Mouse (Mus musculus) liver, embryonic 14.5 days (tissue): ENCODE measurements around the gene Hba-a1. TPM values are rescaled to one million over a fixed set of nuclear protein-coding genes. Genes with fewer than 3 reads are reported as not detected.
"Not testable (repeated sequence)": the region's sequence is repeated elsewhere in the genome, so short reads cannot be mapped to it uniquely, and the experiment has no call there.

Experiments used
- ATAC-seq: fragments of 200-750 bp; cut with Nextera tagmentation; 2 replicates; pipeline ENCODE4 v1.8.0; 2017; ENCODE audit warnings: moderate number of reproducible peaks, mild to moderate bottlenecking, moderate library complexity; ENCODE audit not compliant: insufficient read depth
- DNase-seq, 3 experiments: peaks; one replicate each; pipeline ENCODE4 v3.0.0-alpha.2; 2012 to 2013; ENCODE audit warnings: low read depth in 3 of 3, low spot score in 3 of 3
- H3K27ac ChIP-seq: fragments of 300-500 bp; sonication (generic); 2 replicates; pipeline ENCODE4 v1.5.1; 2014; ENCODE audit warnings: moderate library complexity, mild to moderate bottlenecking, control low read depth, inconsistent platforms
- H3K27me3 ChIP-seq: fragments of 300-500 bp; sonication (generic); 2 replicates; pipeline ENCODE4 v1.6.1; 2014; ENCODE audit warnings: mild to moderate bottlenecking, low read length, moderate library complexity; ENCODE audit not compliant: control insufficient read depth, insufficient read depth
- H3K36me3 ChIP-seq: fragments of 300-500 bp; sonication (generic); replicated peaks from 2 replicates; pipeline ENCODE4 v1.6.1; 2014; ENCODE audit warnings: low read depth; ENCODE audit not compliant: control insufficient read depth, insufficient read depth
- H3K4me1 ChIP-seq, 2 experiments: fragments of 200-500 bp in 1 of 2; fragments of 300-500 bp in 1 of 2; sonication (generic) in 1 of 2; replicated peaks; 2 replicates each; pipeline ENCODE4 v1.6.1; 2012 to 2014; ENCODE audit warnings: antibody characterized with exemption in 1 of 2, inconsistent platforms in 1 of 2, low read length in 1 of 2; ENCODE audit not compliant: control insufficient read depth in 2 of 2, insufficient read depth in 2 of 2
- H3K4me2 ChIP-seq: fragments of 300-500 bp; sonication (generic); 2 replicates; pipeline ENCODE4 v1.6.1; 2014; ENCODE audit warnings: low read depth, mild to moderate bottlenecking, control low read depth, moderate library complexity
- H3K4me3 ChIP-seq, 2 experiments: fragments of 200-500 bp in 1 of 2; fragments of 300-500 bp in 1 of 2; sonication (generic) in 1 of 2; 2 replicates each; pipeline ENCODE4 v1.5.1; 2012 to 2014; ENCODE audit warnings: low read depth in 2 of 2, low read length in 2 of 2, mild to moderate bottlenecking in 2 of 2, control low read depth in 1 of 2, inconsistent platforms in 1 of 2, moderate library complexity in 1 of 2; ENCODE audit not compliant: insufficient read depth in 1 of 2
- H3K9ac ChIP-seq: fragments of 300-500 bp; sonication (generic); replicated peaks from 2 replicates; pipeline ENCODE4 v1.6.1; 2014; ENCODE audit warnings: mild to moderate bottlenecking, control low read depth, moderate library complexity
- H3K9me3 ChIP-seq: fragments of 300-500 bp; sonication (generic); 2 replicates; pipeline ENCODE4 v1.6.1; 2016; ENCODE audit warnings: low read length, mixed read lengths; ENCODE audit not compliant: control insufficient read depth
- CTCF ChIP-seq: IDR thresholded peaks from 2 replicates; pipeline ENCODE4 v1.5.1; 2016; ENCODE audit warnings: antibody characterized with exemption, low read depth, control low read depth
- EP300 ChIP-seq: IDR thresholded peaks from 2 replicates; pipeline ENCODE4 v1.6.1; 2016; ENCODE audit warnings: antibody characterized with exemption, low read depth
- WGBS: fragments of 180-500 bp; shearing (Covaris S2); extraction: QIAGEN DNeasy Blood & Tissue Kit; methylation state at CpG from one replicate; pipeline ENCODE4 v1.1.7; 2014; ENCODE audit not compliant: insufficient replicate concordance; 5-methylcytosine and 5-hydroxymethylcytosine counted together
- polyA plus RNA-seq, 2 experiments: library from polyadenylated mRNA; depleted of rRNA in 1 of 2; stranded (reverse) in 1 of 2; unstranded in 1 of 2; fragments of >200 nt; fragmentation: Nextera tagmentation in 1 of 2; extraction: Ambion mirVana in 1 of 2; gene quantifications; 2 replicates each; pipeline versions ENCODE4 v1.2.1 to v1.2.3; 2012 to 2014

The Hba-a1 gene
- polyA plus RNA-seq, 2 experiments = 60,430 to 74,513 TPM

GRCm38 (mm10) chr11:32293479-32293878 is 10.2 kb downstream of the Hba-a1 start:
- Histone ChIP-seq H3K27ac (peak overlapping the region; percentile 100), H3K4me1 (peaks cover 48 to 60% of the 10 kb centered on the region in 2 experiments), H3K9ac (peak overlapping the region; percentile 85), H3K36me3 (peaks cover 26% of the 10 kb centered on the region), H3K4me3 (peak overlapping the region; percentile 10 to 23), H3K4me2 (peak overlapping the region; percentile 72)
- H3K27me3 ChIP-seq, ATAC-seq, H3K9me3 ChIP-seq: not testable (repeated sequence)
- DNase-seq = peak; percentile 57 to 72 (median 70)
- peak; percentile 82 for TF ChIP-seq EP300
- 27% methylated on average over 3 of the region's 3 CpGs for WGBS

- no CpG with 5 or more reads among the region's 4 CpGs for WGBS
- peak within 1 kb of the TSS; percentile 72 for H3K4me2 ChIP-seq
- peak within 1 kb of the TSS; percentile 91 for H3K9ac ChIP-seq
- H3K4me3 ChIP-seq = peak within 1 kb of the TSS; percentile 62 to 69
- H3K4me1 ChIP-seq = peaks cover 35 to 46% of the 10 kb centered on the region in 2 experiments
- ATAC-seq = peak; percentile 79
- H3K27ac ChIP-seq = peak within 1 kb of the TSS; percentile 100
- not testable (repeated sequence) for DNase-seq, H3K27me3 ChIP-seq, H3K9me3 ChIP-seq
- H3K36me3 ChIP-seq = peaks cover 15% of the 10 kb centered on the region
These were observed 12.9 kb downstream of the Hba-a1 start, which contains the start of gene Hba-a2 for GRCm38 (mm10) chr11:32296203-32296602. TSS of gene Hba-a2 (plus strand) at chr11:32296489.

- Histone ChIP-seq H3K27ac (peak overlapping the region; percentile 97), H3K9ac (peak overlapping the region; percentile 91), H3K4me1 (peaks cover 23 to 37% of the 10 kb centered on the region in 2 experiments), H3K4me3 (peak overlapping the region; percentile 62 to 69), H3K36me3 (peaks cover 19% of the 10 kb centered on the region), H3K4me2 (peak overlapping the region; percentile 56)
- not testable (repeated sequence) for H3K27me3 ChIP-seq, H3K9me3 ChIP-seq
- ATAC-seq (peak; percentile 2; the same call in 1 of the 2 replicates), DNase-seq (peak in 2 of 3 experiments; percentile 54 to 57)
- WGBS = 6% methylated on average over 2 of the region's 2 CpGs
These were observed 14.1 kb downstream of the Hba-a1 start for GRCm38 (mm10) chr11:32297417-32297816.

- Histone ChIP-seq H3K27ac (peak overlapping the region; percentile 97), H3K36me3 (peaks cover 20% of the 10 kb centered on the region), H3K9ac (peak overlapping the region; percentile 91), H3K27me3 (no peaks in the 10 kb centered on the region; the same call in 1 of the 2 replicates), H3K4me2 (peak overlapping the region; percentile 56), H3K4me3 (peak overlapping the region; percentile 27 to 62), H3K4me1 (peaks cover 19 to 32% of the 10 kb centered on the region in 2 experiments), H3K9me3 (no peaks in the 10 kb centered on the region)
- TF ChIP-seq CTCF (no peak), EP300 (peak; percentile 57)
- WGBS = 78% methylated on average over 1 of the region's 1 CpGs
- ATAC-seq = peak; percentile 44
- peak; percentile 70 to 75 (median 70) for DNase-seq
These were observed 14.7 kb downstream of the Hba-a1 start for GRCm38 (mm10) chr11:32297866-32298531.

- Histone ChIP-seq H3K4me3 (peak overlapping the region; percentile 27 to 62), H3K27me3 (no peaks in the 10 kb centered on the region; the same call in 1 of the 2 replicates), H3K36me3 (peaks cover 20% of the 10 kb centered on the region), H3K27ac (peak overlapping the region; percentile 97), H3K4me1 (peaks cover 17 to 28% of the 10 kb centered on the region in 2 experiments), H3K4me2 (peak overlapping the region; percentile 56), H3K9ac (peak overlapping the region; percentile 91), H3K9me3 (no peaks in the 10 kb centered on the region)
- no peak for TF ChIP-seq CTCF
- no peak for TF ChIP-seq EP300
- DNase-seq (peak; percentile 58 to 71 (median 68)), ATAC-seq (no peak; the same call in 1 of the 2 replicates)
- 88% methylated on average over 2 of the region's 2 CpGs for WGBS
These were observed 15.2 kb downstream of the Hba-a1 start for GRCm38 (mm10) chr11:32298532-32298918.
